Mouse (Mus musculus) left cerebral cortex, adult 11 months (tissue): ENCODE results near the gene Abcg5.
A peak's percentile ranks its signal among the peaks of the same experiment; 100 is the strongest.

Experiments
- DNase-seq: peaks from one replicate; pipeline ENCODE4 v3.0.0; 2022; ENCODE audit warnings: low spot score

Gene Abcg5

GRCm38 (mm10) chr17:84645119-84645518 is 37.7 kb downstream of the Abcg5 start:
- DNase-seq = no peak

- DNase-seq = no peak
Observed at GRCm38 (mm10) chr17:84644292-84645050, 38.3 kb downstream of the Abcg5 start.

- DNase-seq = no peak
Observed at GRCm38 (mm10) chr17:84642324-84642723, 40.5 kb downstream of the Abcg5 start.

- DNase-seq = no peak
Observed at GRCm38 (mm10) chr17:84641893-84642292, 40.9 kb downstream of the Abcg5 start.

- no peak for DNase-seq
Observed at GRCm38 (mm10) chr17:84639796-84640378, 42.9 kb downstream of the Abcg5 start.

- DNase-seq = no peak
Observed at GRCm38 (mm10) chr17:84637971-84638370, 44.8 kb downstream of the Abcg5 start.

GRCm38 (mm10) chr17:84636328-84636727 is 46.5 kb downstream of the Abcg5 start:
- no peak for DNase-seq

- no peak for DNase-seq
Observed at GRCm38 (mm10) chr17:84633443-84633842, 49.4 kb downstream of the Abcg5 start.

- no peak for DNase-seq
Observed at GRCm38 (mm10) chr17:84631836-84632235, 51.0 kb downstream of the Abcg5 start.

- no peak for DNase-seq
Observed at GRCm38 (mm10) chr17:84628611-84629010, 54.2 kb downstream of the Abcg5 start.

- DNase-seq = no peak
Observed at GRCm38 (mm10) chr17:84627721-84628120, 55.1 kb downstream of the Abcg5 start.

GRCm38 (mm10) chr17:84626857-84627305 is 55.9 kb downstream of the Abcg5 start:
- no peak for DNase-seq

- DNase-seq = peak; percentile 82
Observed at GRCm38 (mm10) chr17:84626276-84626856, 56.4 kb downstream of the Abcg5 start, which contains the start of gene Dync2li1. TSS of gene Dync2li1 (plus strand) at chr17:84626496.

GRCm38 (mm10) chr17:84622873-84623272 is 59.9 kb downstream of the Abcg5 start:
- no peak for DNase-seq

- DNase-seq = no peak
Observed at GRCm38 (mm10) chr17:84622028-84622427, 60.8 kb downstream of the Abcg5 start.

GRCm38 (mm10) chr17:84621209-84621608 is 61.6 kb downstream of the Abcg5 start:
- DNase-seq = no peak

GRCm38 (mm10) chr17:84620610-84621009 is 62.2 kb downstream of the Abcg5 start:
- DNase-seq = no peak

GRCm38 (mm10) chr17:84620076-84620475 is 62.7 kb downstream of the Abcg5 start:
- DNase-seq = no peak

- DNase-seq = no peak
Observed at GRCm38 (mm10) chr17:84619112-84619511, 63.7 kb downstream of the Abcg5 start.

GRCm38 (mm10) chr17:84617953-84618352 is 64.9 kb downstream of the Abcg5 start:
- no peak for DNase-seq

GRCm38 (mm10) chr17:84616526-84617074 is 66.2 kb downstream of the Abcg5 start:
- no peak for DNase-seq

- no peak for DNase-seq
Observed at GRCm38 (mm10) chr17:84615811-84616210, 67.0 kb downstream of the Abcg5 start.

- no peak for DNase-seq
Observed at GRCm38 (mm10) chr17:84611971-84612370, 70.8 kb downstream of the Abcg5 start.
